Mouse (Mus musculus): ENCODE data around the gene Trim56. TPM values are rescaled to one million over a fixed set of nuclear protein-coding genes. Genes with fewer than 3 reads are reported as not detected.

Trim56 gene
- polyA plus RNA-seq, 1 experiment, result 43.5 TPM

DNA sequence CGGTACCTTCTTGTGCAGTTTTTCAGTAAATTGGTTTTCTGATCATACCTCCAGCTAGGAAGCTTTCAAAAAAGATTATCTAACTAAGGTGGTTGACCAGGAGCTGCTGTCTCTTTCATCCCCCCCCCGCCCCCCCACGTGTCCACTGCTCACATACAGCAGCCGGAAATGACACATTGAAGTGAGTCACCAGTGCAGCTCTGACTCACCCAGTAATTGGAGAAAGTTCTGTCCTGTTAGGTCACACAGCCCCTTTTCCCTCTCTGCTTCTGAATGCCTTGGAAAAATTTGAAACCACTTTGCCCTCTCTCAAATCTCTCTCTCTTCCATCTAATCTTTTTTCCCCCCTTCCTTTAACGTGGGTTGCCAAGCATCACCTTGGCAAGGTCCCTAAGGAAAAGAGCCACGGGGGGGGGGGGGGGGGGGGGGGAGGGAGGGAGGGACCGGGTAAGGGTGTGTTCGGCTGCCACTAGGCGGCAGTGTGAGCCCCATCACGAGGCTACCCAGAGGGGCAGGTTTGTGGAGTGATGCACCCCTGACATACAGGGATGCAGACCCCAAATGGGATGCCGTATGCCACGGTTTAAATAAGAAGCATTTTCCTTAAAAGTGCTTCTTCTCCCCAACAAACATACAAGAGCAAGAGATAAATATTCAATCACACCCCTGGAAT lies 54.1 kb downstream of the Trim56 start:
- peaks cover 16% of the 10 kb centered on the region for H3K4me1 ChIP-seq (ENCODE audit: control insufficient read depth, insufficient read depth, low read length)
- WGBS, result 14% methylated on average over 11 of the region's 12 CpGs
- H3K4me3 ChIP-seq (ENCODE audit: insufficient read depth, low read depth, low read length), result no peak overlapping the region
- H3K27ac ChIP-seq (ENCODE audit: insufficient read depth, low read depth, low read length), result 0 out of 2 replicates have a peak overlapping the region, but pooled peaks have one; percentile 53
- TF ChIP-seq CTCF (IDR thresholded peaks at IDR 0.05; ENCODE audit: insufficient read depth, low read depth, low read length) (no peak), POLR2A (IDR thresholded peaks at IDR 0.05; ENCODE audit: insufficient read depth, low read depth, low read length) (no peak)

Other genes starting within 250 kb of the Trim56 start
- not detected in 2 replicates for gene Col26a1, start 233.0 kb downstream of the Trim56 start, polyA plus RNA-seq (2012; ENCODE audit: insufficient read depth, insufficient read length, low replicate concordance, missing spikeins)
- not detected in 2 replicates for gene Ift22, start 208.1 kb downstream of the Trim56 start, polyA plus RNA-seq (2012; ENCODE audit: insufficient read depth, insufficient read length, low replicate concordance, missing spikeins)
- gene Fis1, start 162.9 kb downstream of the Trim56 start, polyA plus RNA-seq (2012; ENCODE audit: insufficient read depth, insufficient read length, low replicate concordance, missing spikeins), result not detected in 2 replicates
- not detected in 2 replicates for gene Cldn15, start 149.6 kb downstream of the Trim56 start, polyA plus RNA-seq (2012; ENCODE audit: insufficient read depth, insufficient read length, low replicate concordance, missing spikeins)
- not detected in 2 replicates for gene Plod3, start 129.2 kb downstream of the Trim56 start, polyA plus RNA-seq (2012; ENCODE audit: insufficient read depth, insufficient read length, low replicate concordance, missing spikeins)
- gene Znhit1, start 128.2 kb downstream of the Trim56 start, polyA plus RNA-seq (2012; ENCODE audit: insufficient read depth, insufficient read length, low replicate concordance, missing spikeins), result not detected in 2 replicates
- gene Vgf, start 89.8 kb downstream of the Trim56 start, polyA plus RNA-seq (2012; ENCODE audit: insufficient read depth, insufficient read length, low replicate concordance, missing spikeins), result not detected in 2 replicates
- gene Ap1s1, start 70.1 kb downstream of the Trim56 start, polyA plus RNA-seq (2012; ENCODE audit: insufficient read depth, insufficient read length, low replicate concordance, missing spikeins), result not detected in 2 replicates
- not detected in 2 replicates for gene Serpine1, start 43.9 kb downstream of the Trim56 start, polyA plus RNA-seq (2012; ENCODE audit: insufficient read depth, insufficient read length, low replicate concordance, missing spikeins)
- gene Muc3, start 33.1 kb upstream of the Trim56 start, polyA plus RNA-seq (2012; ENCODE audit: insufficient read depth, insufficient read length, low replicate concordance, missing spikeins), result not detected in 2 replicates
- not detected in 2 replicates for gene Muc3a, start 96.2 kb upstream of the Trim56 start, polyA plus RNA-seq (2012; ENCODE audit: insufficient read depth, insufficient read length, low replicate concordance, missing spikeins)
- gene Ache, start 171.3 kb upstream of the Trim56 start, polyA plus RNA-seq (2012; ENCODE audit: insufficient read depth, insufficient read length, low replicate concordance, missing spikeins), result not detected in 2 replicates
- gene Ufsp1, start 178.4 kb upstream of the Trim56 start, polyA plus RNA-seq (2012; ENCODE audit: insufficient read depth, insufficient read length, low replicate concordance, missing spikeins), result not detected in 2 replicates
- gene Srrt, start 191.5 kb upstream of the Trim56 start, polyA plus RNA-seq (2012; ENCODE audit: insufficient read depth, insufficient read length, low replicate concordance, missing spikeins), result 488 TPM in 1 of 2 replicates, not detected in the other
- gene Trip6, start 198.2 kb upstream of the Trim56 start, polyA plus RNA-seq (2012; ENCODE audit: insufficient read depth, insufficient read length, low replicate concordance, missing spikeins), result not detected in 2 replicates
- not detected in 2 replicates for gene Slc12a9, start 217.4 kb upstream of the Trim56 start, polyA plus RNA-seq (2012; ENCODE audit: insufficient read depth, insufficient read length, low replicate concordance, missing spikeins)
- not detected in 2 replicates for gene Ephb4, start 233.9 kb upstream of the Trim56 start, polyA plus RNA-seq (2012; ENCODE audit: insufficient read depth, insufficient read length, low replicate concordance, missing spikeins)

Data from olfactory bulb, adult 2 months (tissue).